Mouse (Mus musculus): ENCODE data around the gene Nkapl. TPM values are rescaled to one million over a fixed set of nuclear protein-coding genes. Genes with fewer than 3 reads are reported as not detected.

Gene Nkapl
- polyA plus RNA-seq, 1 experiment, result not detected

GRCm38 (mm10) chr13:21427631-21428030 is 40.7 kb downstream of the Nkapl start:
- Histone ChIP-seq H3K4me3 (ENCODE audit: extremely low read depth, insufficient read depth, insufficient read length) (no peak overlapping the region), H3K36me3 (ENCODE audit: control insufficient read depth, insufficient read depth, low read length) (no peaks in the 10 kb centered on the region), H3K4me1 (ENCODE audit: control insufficient read depth, insufficient read depth, insufficient read length) (no peaks in the 10 kb centered on the region), H3K27ac (ENCODE audit: insufficient read depth, low read length) (no peak overlapping the region), H3K27me3 (ENCODE audit: control insufficient read depth, insufficient read depth, low read length) (no peaks in the 10 kb centered on the region)
- DNase-seq (ENCODE audit: low read depth in 1 of 2, low spot score in 2 of 2), result no peak
- TF ChIP-seq POLR2A (IDR thresholded peaks at IDR 0.05; ENCODE audit: low read depth, low read length) (no peak), CTCF (IDR thresholded peaks at IDR 0.05; ENCODE audit: extremely low read depth, insufficient read depth, insufficient read length, insufficient replicate concordance) (no peak)
- WGBS, result 100% methylated on average over 1 of the region's 1 CpGs

GRCm38 (mm10) chr13:21423301-21423700 is 45.0 kb downstream of the Nkapl start:
- no peak for DNase-seq (ENCODE audit: low read depth in 1 of 2, low spot score in 2 of 2)
- Histone ChIP-seq H3K4me1 (ENCODE audit: control insufficient read depth, insufficient read depth, insufficient read length) (no peaks in the 10 kb centered on the region), H3K27ac (ENCODE audit: insufficient read depth, low read length) (no peak overlapping the region), H3K4me3 (ENCODE audit: extremely low read depth, insufficient read depth, insufficient read length) (no peak overlapping the region), H3K27me3 (ENCODE audit: control insufficient read depth, insufficient read depth, low read length) (no peaks in the 10 kb centered on the region), H3K36me3 (ENCODE audit: control insufficient read depth, insufficient read depth, low read length) (no peaks in the 10 kb centered on the region)
- WGBS, result 77% methylated on average over 5 of the region's 5 CpGs
- TF ChIP-seq POLR2A (IDR thresholded peaks at IDR 0.05; ENCODE audit: low read depth, low read length) (no peak), CTCF (IDR thresholded peaks at IDR 0.05; ENCODE audit: extremely low read depth, insufficient read depth, insufficient read length, insufficient replicate concordance) (no peak)

GRCm38 (mm10) chr13:21418865-21419264 is 49.4 kb downstream of the Nkapl start:
- no peak overlapping the region for H3K4me3 ChIP-seq (ENCODE audit: extremely low read depth, insufficient read depth, insufficient read length)

GRCm38 (mm10) chr13:21417298-21418010 is 50.9 kb downstream of the Nkapl start:
- H3K4me3 ChIP-seq (ENCODE audit: extremely low read depth, insufficient read depth, insufficient read length), result no peak overlapping the region
- H3K27me3 ChIP-seq (ENCODE audit: control insufficient read depth, insufficient read depth, low read length), result no peaks in the 10 kb centered on the region
- WGBS, result 79% methylated on average over 6 of the region's 6 CpGs
- no peaks in the 10 kb centered on the region for H3K36me3 ChIP-seq (ENCODE audit: control insufficient read depth, insufficient read depth, low read length)
- H3K4me1 ChIP-seq (ENCODE audit: control insufficient read depth, insufficient read depth, insufficient read length), result no peaks in the 10 kb centered on the region
- no peak for TF ChIP-seq POLR2A (IDR thresholded peaks at IDR 0.05; ENCODE audit: low read depth, low read length)
- TF ChIP-seq CTCF (IDR thresholded peaks at IDR 0.05; ENCODE audit: extremely low read depth, insufficient read depth, insufficient read length, insufficient replicate concordance), result no peak
- no peak for DNase-seq (ENCODE audit: low read depth in 1 of 2, low spot score in 2 of 2)
- H3K27ac ChIP-seq (ENCODE audit: insufficient read depth, low read length), result no peak overlapping the region

More at GRCm38 (mm10) chr13:21418865-21419264, 49.4 kb downstream of the Nkapl start:
- Histone ChIP-seq H3K27me3 (ENCODE audit: control insufficient read depth, insufficient read depth, low read length) (no peaks in the 10 kb centered on the region), H3K27ac (ENCODE audit: insufficient read depth, low read length) (no peak overlapping the region), H3K4me1 (ENCODE audit: control insufficient read depth, insufficient read depth, insufficient read length) (no peaks in the 10 kb centered on the region), H3K36me3 (ENCODE audit: control insufficient read depth, insufficient read depth, low read length) (no peaks in the 10 kb centered on the region)
- WGBS, result 80% methylated on average over 6 of the region's 6 CpGs
- no peak for DNase-seq (ENCODE audit: low read depth in 1 of 2, low spot score in 2 of 2)
- TF ChIP-seq CTCF (IDR thresholded peaks at IDR 0.05; ENCODE audit: extremely low read depth, insufficient read depth, insufficient read length, insufficient replicate concordance) (no peak), POLR2A (IDR thresholded peaks at IDR 0.05; ENCODE audit: low read depth, low read length) (no peak)

Other genes with a start within 250 kb of the Nkapl start
- not detected in 2 replicates for gene Gpx5, start 175.8 kb downstream of the Nkapl start, polyA plus RNA-seq (2012; rRNA removed)
- gene Gpx6, start 156.4 kb downstream of the Nkapl start, polyA plus RNA-seq (2012; rRNA removed), result not detected in 2 replicates
- not detected in 2 replicates for gene Olfr1367, start 121.6 kb downstream of the Nkapl start, polyA plus RNA-seq (2012; rRNA removed)
- gene Zscan12, start 105.7 kb downstream of the Nkapl start, polyA plus RNA-seq (2012; rRNA removed), result 0.38 and 0.62 TPM in 2 replicates
- gene Zkscan3, start 65.8 kb downstream of the Nkapl start, polyA plus RNA-seq (2012; rRNA removed), result 12.5 and 15.2 TPM in 2 replicates
- gene Pgbd1, start 27.5 kb downstream of the Nkapl start, polyA plus RNA-seq (2012; rRNA removed), result 0.13 and 0.28 TPM in 2 replicates
- 6.7 and 8.5 TPM in 2 replicates for gene Zscan26, start 14.8 kb downstream of the Nkapl start, polyA plus RNA-seq (2012; rRNA removed)
- gene Zkscan4, start 10.4 kb upstream of the Nkapl start, polyA plus RNA-seq (2012; rRNA removed), result 0.29 and 0.34 TPM in 2 replicates
- gene Gm10065, start 10.9 kb upstream of the Nkapl start, polyA plus RNA-seq (2012; rRNA removed), result not detected in 2 replicates
- gene AK157302, start 26.7 kb upstream of the Nkapl start, polyA plus RNA-seq (2012; rRNA removed), result 0.13 and 0.16 TPM in 2 replicates
- gene Gm11273, start 32.9 kb upstream of the Nkapl start, polyA plus RNA-seq (2012; rRNA removed), result 3.2 and 4.5 TPM in 2 replicates
- 1.6 and 2.0 TPM in 2 replicates for gene Zkscan8, start 62.6 kb upstream of the Nkapl start, polyA plus RNA-seq (2012; rRNA removed)
- not detected in 2 replicates for gene Olfr1366, start 74.3 kb upstream of the Nkapl start, polyA plus RNA-seq (2012; rRNA removed)
- not detected in 2 replicates for gene Olfr1535, start 91.4 kb upstream of the Nkapl start, polyA plus RNA-seq (2012; rRNA removed)
- not detected in 2 replicates for gene Olfr1364, start 113.2 kb upstream of the Nkapl start, polyA plus RNA-seq (2012; rRNA removed)
- not detected in 2 replicates for gene Olfr1362, start 145.5 kb upstream of the Nkapl start, polyA plus RNA-seq (2012; rRNA removed)
- not detected in 2 replicates for gene Olfr11, start 174.0 kb upstream of the Nkapl start, polyA plus RNA-seq (2012; rRNA removed)
- gene Olfr1361, start 194.9 kb upstream of the Nkapl start, polyA plus RNA-seq (2012; rRNA removed), result not detected in 2 replicates
- not detected in 2 replicates for gene Olfr1360, start 208.9 kb upstream of the Nkapl start, polyA plus RNA-seq (2012; rRNA removed)
- gene Olfr1359, start 229.6 kb upstream of the Nkapl start, polyA plus RNA-seq (2012; rRNA removed), result not detected in 2 replicates
- gene Hist1h2bl, start 247.6 kb upstream of the Nkapl start, polyA plus RNA-seq (2012; rRNA removed), result 18.0 and 18.4 TPM in 2 replicates
- 40.4 and 81.0 TPM in 2 replicates for gene Hist1h2ai, start 247.9 kb upstream of the Nkapl start, polyA plus RNA-seq (2012; rRNA removed)
- gene Hist1h3h, start 249.2 kb upstream of the Nkapl start, polyA plus RNA-seq (2012; rRNA removed), result 81.3 and 147 TPM in 2 replicates

Data from spleen, adult 2 months (tissue).